Mouse (Mus musculus) hematopoietic multipotent progenitor cell, adult 10-12 weeks (in vitro differentiated cells): ENCODE results near the gene Wfdc13. TPM values are rescaled to one million over a fixed set of nuclear protein-coding genes. Genes with fewer than 3 reads are reported as not detected.

Experiments
- polyA plus RNA-seq: library from polyadenylated mRNA; stranded (reverse); fragments of >175 nt; gene quantifications from 2 replicates; pipeline ENCODE4 v1.2.3, GENCODE M21; 2012; ENCODE audit warnings: low replicate concordance

Wfdc13 gene
- polyA plus RNA-seq = not detected in 2 replicates

DNA sequence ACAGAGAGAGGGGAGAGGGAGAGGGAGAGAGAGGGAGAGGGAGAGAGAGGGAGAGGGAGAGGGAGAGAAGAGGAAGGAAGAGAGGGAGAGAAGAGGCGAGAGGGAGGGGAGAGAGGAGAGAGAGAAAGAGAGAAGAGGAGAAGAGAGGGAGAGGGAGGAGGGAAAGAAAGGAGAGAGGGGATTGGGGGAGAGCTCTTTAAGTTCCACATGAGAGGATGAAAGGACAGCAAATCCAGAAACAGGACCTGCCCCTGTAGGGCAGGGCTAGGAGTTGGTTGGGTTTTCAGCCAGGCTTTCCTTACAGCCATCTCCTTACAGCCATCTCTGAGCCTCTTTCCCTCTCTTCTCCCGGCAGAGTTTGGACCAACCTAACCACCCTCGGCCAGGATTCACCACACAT, at the start of gene Wfdc13:
TSS of gene Wfdc13 (plus strand) at position 301 of the 400 bp plus-strand sequence.

GRCm38 (mm10) chr2:164638696-164639095, 46.2 kb upstream of the Wfdc13 start, which contains the start of gene Wfdc16:
Gene Wfdc16 (minus strand): TSS chr2:164638796.

DNA sequence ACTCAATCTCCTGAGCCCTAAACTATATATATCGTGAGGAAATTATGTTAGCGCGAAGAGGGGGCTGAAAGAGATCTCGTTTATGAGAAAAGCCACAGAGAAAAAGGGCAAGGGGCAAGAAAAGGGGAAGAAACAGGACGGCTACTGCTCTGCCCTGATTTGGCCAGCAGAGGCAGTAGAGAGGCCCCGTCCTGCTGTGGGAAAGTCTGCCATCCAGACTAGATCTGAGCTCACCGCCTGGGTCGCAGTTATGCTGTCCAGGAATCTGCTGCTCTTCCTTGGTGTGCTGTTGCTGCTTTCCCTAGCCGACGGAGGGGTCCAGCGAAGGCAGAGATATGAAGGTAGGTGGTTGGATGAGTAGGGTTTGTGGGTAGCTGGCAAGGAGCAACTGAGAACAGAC, 29.0 kb upstream of the Wfdc13 start, which contains the start of gene Wfdc10:
TSS of gene Wfdc10 (plus strand) at position 189 of the 400 bp plus-strand sequence.

DNA sequence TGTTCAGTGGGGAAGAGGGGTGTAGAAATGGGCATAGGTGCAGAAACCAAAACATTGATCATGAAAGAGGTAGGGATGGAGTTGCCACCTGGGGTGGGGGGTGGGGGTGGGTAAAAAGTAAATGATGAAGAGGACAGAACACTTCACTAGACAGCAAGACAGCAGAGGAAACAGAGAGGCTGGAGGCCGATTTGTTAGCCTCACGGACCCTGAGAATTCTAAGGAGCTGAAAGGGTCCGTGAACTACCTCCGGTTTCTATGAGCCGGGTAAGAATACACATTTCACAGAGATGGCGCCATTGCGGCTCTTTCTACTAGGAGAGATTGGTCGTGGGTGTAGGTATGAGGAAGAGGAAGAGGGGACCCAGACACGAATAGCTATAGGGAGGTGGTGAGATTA, 28.4 kb upstream of the Wfdc13 start, which contains the start of gene Wfdc9:
TSS of gene Wfdc9 (minus strand) at position 101 of the 400 bp plus-strand sequence.

GRCm38 (mm10) chr2:164673987-164674386, 10.9 kb upstream of the Wfdc13 start, which contains the start of gene Wfdc11:
Gene Wfdc11 (minus strand): TSS chr2:164674087.

GRCm38 (mm10) chr2:164698201-164698600, 13.3 kb downstream of the Wfdc13 start, which contains the start of gene Spint4:
Gene Spint4 (plus strand): TSS chr2:164698501.

GRCm38 (mm10) chr2:164715005-164715404, 30.1 kb downstream of the Wfdc13 start, which contains the start of gene Spint5:
Gene Spint5 (plus strand): TSS chr2:164715305.

Other genes with a start within 250 kb of the Wfdc13 start
- 6.5 and 51.1 TPM in 2 replicates for gene Sdc4, start 241.2 kb upstream of the Wfdc13 start, polyA plus RNA-seq
- 150 and 241 TPM in 2 replicates for gene Sys1, start 228.1 kb upstream of the Wfdc13 start, polyA plus RNA-seq
- 2.5 and 3.3 TPM in 2 replicates for gene Gm20458, start 224.1 kb upstream of the Wfdc13 start, polyA plus RNA-seq
- gene Trp53tg5, start 211.4 kb upstream of the Wfdc13 start, polyA plus RNA-seq = not detected in 2 replicates
- 27.5 and 44.6 TPM in 2 replicates for gene Dbndd2, start 199.0 kb upstream of the Wfdc13 start, polyA plus RNA-seq
- 111 and 192 TPM in 2 replicates for gene Pigt, start 187.6 kb upstream of the Wfdc13 start, polyA plus RNA-seq
- not detected in 2 replicates for gene Wfdc2, start 122.7 kb upstream of the Wfdc13 start, polyA plus RNA-seq
- gene Spint3, start 111.6 kb upstream of the Wfdc13 start, polyA plus RNA-seq = not detected in 2 replicates
- gene Wfdc6a, start 99.7 kb upstream of the Wfdc13 start, polyA plus RNA-seq = not detected in 2 replicates
- not detected in 2 replicates for gene Eppin, start 91.5 kb upstream of the Wfdc13 start, polyA plus RNA-seq
- not detected in 2 replicates for gene Wfdc6b, start 71.6 kb upstream of the Wfdc13 start, polyA plus RNA-seq
- gene Wfdc8, start 71.5 kb upstream of the Wfdc13 start, polyA plus RNA-seq = 0.04 TPM in 1 of 2 replicates, not detected in the other
- gene Wfdc16, start 46.3 kb upstream of the Wfdc13 start, polyA plus RNA-seq = not detected in 2 replicates
- gene Wfdc10, start 29.1 kb upstream of the Wfdc13 start, polyA plus RNA-seq = not detected in 2 replicates
- not detected in 2 replicates for gene Wfdc9, start 28.5 kb upstream of the Wfdc13 start, polyA plus RNA-seq
- gene Wfdc11, start 11.0 kb upstream of the Wfdc13 start, polyA plus RNA-seq = not detected in 2 replicates
- gene Spint4, start 13.4 kb downstream of the Wfdc13 start, polyA plus RNA-seq = not detected in 2 replicates
- gene Spint5, start 30.2 kb downstream of the Wfdc13 start, polyA plus RNA-seq = not detected in 2 replicates
- gene Wfdc3, start 60.8 kb downstream of the Wfdc13 start, polyA plus RNA-seq = not detected in 2 replicates
- gene Dnttip1, start 60.9 kb downstream of the Wfdc13 start, polyA plus RNA-seq = 50.1 and 129 TPM in 2 replicates
- 21.9 and 41.7 TPM in 2 replicates for gene Ube2c, start 84.8 kb downstream of the Wfdc13 start, polyA plus RNA-seq
- 0.18 TPM in 1 of 2 replicates, not detected in the other for gene Tnnc2, start 94.9 kb downstream of the Wfdc13 start, polyA plus RNA-seq
- gene Snx21, start 100.7 kb downstream of the Wfdc13 start, polyA plus RNA-seq = 6.8 and 12.4 TPM in 2 replicates
- 16.4 and 60.9 TPM in 2 replicates for gene Acot8, start 119.8 kb downstream of the Wfdc13 start, polyA plus RNA-seq
- gene Zswim3, start 120.0 kb downstream of the Wfdc13 start, polyA plus RNA-seq = 1.6 and 1.9 TPM in 2 replicates
- gene Zswim1, start 137.6 kb downstream of the Wfdc13 start, polyA plus RNA-seq = 23.3 and 24.2 TPM in 2 replicates
- gene Spata25, start 143.4 kb downstream of the Wfdc13 start, polyA plus RNA-seq = 0.93 TPM in 1 of 2 replicates, not detected in the other
- 86.1 and 549 TPM in 2 replicates for gene Ctsa, start 147.8 kb downstream of the Wfdc13 start, polyA plus RNA-seq
- gene Neurl2, start 148.3 kb downstream of the Wfdc13 start, polyA plus RNA-seq = 11.3 and 15.6 TPM in 2 replicates
- gene Pltp, start 172.6 kb downstream of the Wfdc13 start, polyA plus RNA-seq = 47.5 and 54.7 TPM in 2 replicates
- gene Pcif1, start 194.2 kb downstream of the Wfdc13 start, polyA plus RNA-seq = 102 and 104 TPM in 2 replicates
- gene Zfp335, start 226.7 kb downstream of the Wfdc13 start, polyA plus RNA-seq = 53.1 and 93.7 TPM in 2 replicates